Mouse (Mus musculus): ENCODE measurements around the gene Rpp40.
A peak's percentile ranks its signal among the peaks of the same experiment; 100 is the strongest.

The Rpp40 gene

DNA sequence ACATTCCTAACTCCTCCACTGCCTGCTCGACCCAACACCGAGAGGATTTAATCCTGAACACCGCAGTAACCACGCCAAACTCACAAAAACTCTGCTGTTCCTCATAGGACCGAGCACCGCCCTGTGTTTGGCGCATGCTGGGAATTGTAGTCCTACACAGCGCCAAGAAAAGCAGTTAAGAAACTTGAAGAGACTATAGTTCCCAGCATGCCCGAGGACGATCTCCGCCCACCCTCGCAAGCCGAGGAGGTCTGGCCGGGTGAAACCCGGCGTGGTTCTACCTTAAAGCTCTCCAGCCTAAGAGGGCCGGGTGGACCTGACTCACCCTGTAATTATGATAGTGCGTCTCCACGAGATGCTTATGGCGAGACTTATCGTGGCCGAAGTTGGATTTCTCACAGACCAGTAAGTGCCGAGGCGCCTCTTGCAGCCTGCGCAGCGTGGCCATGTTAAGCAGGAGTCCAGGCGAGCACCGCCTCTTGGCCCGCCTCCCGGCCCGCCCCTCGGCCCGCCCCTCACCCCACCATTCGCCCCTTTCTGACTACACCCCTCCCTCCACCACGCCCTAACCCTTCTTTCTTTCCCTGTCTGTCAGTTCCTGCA, at the start of gene Rpp40:
Gene Rpp40, minus strand, starts transcription at position 481 of the 603 bp plus-strand sequence.
- H3K9me3 ChIP-seq (ENCODE audit: low read length), result no peaks in the 10 kb centered on the region
- TF ChIP-seq POU5F1 (IDR thresholded peaks at IDR 0.05; ENCODE audit: borderline replicate concordance, low read length), result no peak
- no peak for TF ChIP-seq NANOG (IDR thresholded peaks at IDR 0.05; ENCODE audit: borderline replicate concordance, low read length)
- TF ChIP-seq CTCF (conservative IDR thresholded peaks at IDR 0.05; ENCODE audit: low read length), result no peak

DNA sequence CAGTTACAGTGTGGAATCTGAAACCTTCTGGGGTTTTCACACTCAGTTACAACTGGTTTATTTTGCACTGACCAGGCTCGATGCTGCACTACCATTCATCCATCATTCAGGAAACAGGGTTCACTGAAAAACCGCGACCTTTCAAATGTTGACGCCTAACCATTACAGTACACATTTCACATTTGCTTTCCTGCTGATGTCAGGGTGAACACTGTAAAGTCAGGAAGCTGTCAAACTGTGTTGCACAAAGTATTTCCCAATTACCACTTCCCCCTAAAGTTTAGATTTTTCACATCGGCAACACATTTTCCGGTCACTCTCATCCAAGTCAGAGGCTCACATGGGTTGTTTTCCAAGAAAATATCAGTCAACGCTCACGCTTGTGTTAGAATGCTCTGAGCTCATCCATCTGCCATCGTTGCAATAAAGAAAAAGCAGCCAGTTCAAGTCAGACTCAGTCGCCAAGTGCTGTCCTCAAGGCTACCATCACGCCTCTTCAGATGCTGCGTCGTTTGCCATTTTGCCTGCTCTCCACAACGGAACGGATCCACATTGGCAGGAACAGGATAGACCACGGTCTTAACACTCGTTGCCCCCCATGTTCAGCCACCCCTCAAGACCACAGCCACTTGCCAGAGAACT, 43.8 kb upstream of the Rpp40 start:
- Histone ChIP-seq H3K36me3 (ENCODE audit: insufficient read depth, low read length) (no peaks in the 10 kb centered on the region), H3K27me3 (ENCODE audit: insufficient read depth, low read length) (peaks cover 52% of the 10 kb centered on the region), H3K4me3 (replicated peaks; ENCODE audit: low read length) (no peak overlapping the region), H3K4me1 (replicated peaks; ENCODE audit: low read depth, low read length) (no peaks in the 10 kb centered on the region), H3K9me3 (ENCODE audit: low read length) (no peaks in the 10 kb centered on the region)
- TF ChIP-seq POU5F1 (IDR thresholded peaks at IDR 0.05; ENCODE audit: borderline replicate concordance, low read length) (no peak), NANOG (IDR thresholded peaks at IDR 0.05; ENCODE audit: borderline replicate concordance, low read length) (no peak), CTCF (conservative IDR thresholded peaks at IDR 0.05; ENCODE audit: low read length) (no peak)

More for the DNA sequence above, at the start of gene Rpp40:
- Histone ChIP-seq H3K4me1 (replicated peaks; ENCODE audit: low read depth, low read length) (peaks cover 13% of the 10 kb centered on the region), H3K4me3 (replicated peaks; ENCODE audit: low read length) (peak within 1 kb of the TSS; percentile 88), H3K27me3 (ENCODE audit: insufficient read depth, low read length) (no peaks in the 10 kb centered on the region; the same call in 1 of the 2 replicates), H3K36me3 (ENCODE audit: insufficient read depth, low read length) (peaks cover 37% of the 10 kb centered on the region)

DNA sequence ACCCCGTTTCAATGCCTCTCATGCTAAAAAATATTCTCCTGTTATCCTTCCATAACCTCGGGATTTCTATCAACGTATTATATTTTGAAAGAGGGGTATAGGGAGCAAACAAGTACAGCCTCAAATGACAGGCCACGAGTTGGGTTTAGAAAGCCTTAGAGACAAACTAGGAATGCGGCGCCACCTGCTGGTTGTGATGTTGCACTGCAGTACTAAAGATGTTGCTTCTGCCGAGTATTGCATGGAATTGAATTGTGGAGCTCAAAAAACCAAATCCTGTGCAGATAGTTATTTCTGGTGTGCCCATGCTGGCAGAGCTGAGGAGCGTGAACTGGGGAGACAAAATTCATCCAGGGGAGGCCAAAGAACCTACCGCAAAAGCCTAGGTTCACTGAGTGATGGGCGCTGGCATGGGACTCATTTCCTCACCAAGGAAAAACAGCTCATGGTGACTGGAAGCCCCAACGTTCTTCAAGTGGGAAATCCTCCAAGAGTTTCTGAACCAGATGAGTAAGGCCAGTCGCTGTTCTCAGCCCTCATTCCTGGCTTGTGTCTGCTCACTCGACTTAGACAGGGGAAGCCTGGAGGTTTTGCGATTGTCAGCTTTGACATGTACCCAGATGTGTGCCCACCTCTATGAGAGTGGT, 41.3 kb upstream of the Rpp40 start:
- Histone ChIP-seq H3K36me3 (ENCODE audit: insufficient read depth, low read length) (no peaks in the 10 kb centered on the region), H3K4me3 (replicated peaks; ENCODE audit: low read length) (no peak overlapping the region), H3K9me3 (ENCODE audit: low read length) (no peaks in the 10 kb centered on the region), H3K4me1 (replicated peaks; ENCODE audit: low read depth, low read length) (no peaks in the 10 kb centered on the region), H3K27me3 (ENCODE audit: insufficient read depth, low read length) (peaks cover 62% of the 10 kb centered on the region)
- TF ChIP-seq POU5F1 (IDR thresholded peaks at IDR 0.05; ENCODE audit: borderline replicate concordance, low read length) (no peak), NANOG (IDR thresholded peaks at IDR 0.05; ENCODE audit: borderline replicate concordance, low read length) (no peak), CTCF (conservative IDR thresholded peaks at IDR 0.05; ENCODE audit: low read length) (peak; percentile 93)

DNA sequence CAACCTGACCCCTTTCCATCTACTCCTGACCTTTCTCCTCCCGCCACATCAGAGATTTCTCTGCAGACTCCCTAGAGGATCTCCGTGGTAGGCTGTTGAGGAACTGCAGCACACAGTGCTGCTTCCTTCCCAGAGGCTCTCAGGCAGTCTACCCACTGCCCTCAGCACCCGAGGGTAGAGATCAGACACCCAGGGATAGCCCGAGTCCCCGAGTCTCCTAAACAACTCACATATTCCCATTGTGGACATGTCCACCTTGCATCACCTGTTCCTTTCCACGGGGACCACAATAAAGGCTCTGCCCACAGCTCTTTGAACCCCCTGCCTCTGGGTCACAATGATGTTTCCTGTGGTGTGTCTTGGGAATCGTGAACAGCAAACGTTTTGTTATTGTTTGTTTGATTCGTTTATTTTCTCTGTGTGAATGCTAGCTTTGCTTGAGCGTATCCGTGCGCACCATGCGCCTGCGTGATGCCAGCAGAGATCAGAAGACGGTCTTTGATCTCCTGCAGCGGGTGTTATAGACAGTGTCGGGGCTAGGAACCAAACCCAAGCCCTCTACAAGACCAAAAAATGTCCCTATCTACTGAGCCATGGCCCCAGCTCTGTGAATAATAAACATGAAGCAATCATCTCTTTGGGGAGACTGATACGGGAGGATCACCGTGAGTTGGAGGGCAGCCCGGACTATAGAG, 40.6 kb upstream of the Rpp40 start:
- TF ChIP-seq NANOG (IDR thresholded peaks at IDR 0.05; ENCODE audit: borderline replicate concordance, low read length) (no peak), CTCF (conservative IDR thresholded peaks at IDR 0.05; ENCODE audit: low read length) (no peak), POU5F1 (IDR thresholded peaks at IDR 0.05; ENCODE audit: borderline replicate concordance, low read length) (no peak)
- Histone ChIP-seq H3K27me3 (ENCODE audit: insufficient read depth, low read length) (peaks cover 63% of the 10 kb centered on the region), H3K36me3 (ENCODE audit: insufficient read depth, low read length) (no peaks in the 10 kb centered on the region), H3K9me3 (ENCODE audit: low read length) (no peaks in the 10 kb centered on the region), H3K4me3 (replicated peaks; ENCODE audit: low read length) (no peak overlapping the region), H3K4me1 (replicated peaks; ENCODE audit: low read depth, low read length) (no peaks in the 10 kb centered on the region)

DNA sequence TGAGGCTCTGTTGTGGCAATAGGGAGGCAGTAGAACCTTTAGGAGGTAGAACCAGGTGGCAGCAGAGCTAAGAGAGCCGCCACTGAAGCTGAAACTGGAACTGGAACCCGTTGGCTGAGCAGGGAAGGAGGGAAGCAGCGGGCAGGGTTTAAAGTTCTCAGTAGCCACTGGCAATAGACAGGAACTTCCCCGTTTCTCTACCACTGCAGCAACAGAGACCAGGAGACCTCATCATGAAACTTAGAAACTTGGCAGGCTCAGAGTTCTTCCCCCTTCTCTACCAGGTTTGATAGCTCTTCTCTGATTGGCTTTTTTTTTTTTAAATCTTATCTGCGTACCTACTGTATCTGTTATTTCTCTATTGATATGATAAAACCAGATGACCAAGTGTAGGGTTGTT, 34.8 kb upstream of the Rpp40 start:
- no peaks in the 10 kb centered on the region for H3K36me3 ChIP-seq (ENCODE audit: insufficient read depth, low read length)
- peaks cover 17% of the 10 kb centered on the region for H3K4me1 ChIP-seq (replicated peaks; ENCODE audit: low read depth, low read length)
- H3K27me3 ChIP-seq (ENCODE audit: insufficient read depth, low read length), result peaks cover 36% of the 10 kb centered on the region
- no peaks in the 10 kb centered on the region for H3K9me3 ChIP-seq (ENCODE audit: low read length)
- TF ChIP-seq NANOG (IDR thresholded peaks at IDR 0.05; ENCODE audit: borderline replicate concordance, low read length), result no peak
- TF ChIP-seq CTCF (conservative IDR thresholded peaks at IDR 0.05; ENCODE audit: low read length), result no peak
- TF ChIP-seq POU5F1 (IDR thresholded peaks at IDR 0.05; ENCODE audit: borderline replicate concordance, low read length), result no peak
- H3K4me3 ChIP-seq (replicated peaks; ENCODE audit: low read length), result no peak overlapping the region

DNA sequence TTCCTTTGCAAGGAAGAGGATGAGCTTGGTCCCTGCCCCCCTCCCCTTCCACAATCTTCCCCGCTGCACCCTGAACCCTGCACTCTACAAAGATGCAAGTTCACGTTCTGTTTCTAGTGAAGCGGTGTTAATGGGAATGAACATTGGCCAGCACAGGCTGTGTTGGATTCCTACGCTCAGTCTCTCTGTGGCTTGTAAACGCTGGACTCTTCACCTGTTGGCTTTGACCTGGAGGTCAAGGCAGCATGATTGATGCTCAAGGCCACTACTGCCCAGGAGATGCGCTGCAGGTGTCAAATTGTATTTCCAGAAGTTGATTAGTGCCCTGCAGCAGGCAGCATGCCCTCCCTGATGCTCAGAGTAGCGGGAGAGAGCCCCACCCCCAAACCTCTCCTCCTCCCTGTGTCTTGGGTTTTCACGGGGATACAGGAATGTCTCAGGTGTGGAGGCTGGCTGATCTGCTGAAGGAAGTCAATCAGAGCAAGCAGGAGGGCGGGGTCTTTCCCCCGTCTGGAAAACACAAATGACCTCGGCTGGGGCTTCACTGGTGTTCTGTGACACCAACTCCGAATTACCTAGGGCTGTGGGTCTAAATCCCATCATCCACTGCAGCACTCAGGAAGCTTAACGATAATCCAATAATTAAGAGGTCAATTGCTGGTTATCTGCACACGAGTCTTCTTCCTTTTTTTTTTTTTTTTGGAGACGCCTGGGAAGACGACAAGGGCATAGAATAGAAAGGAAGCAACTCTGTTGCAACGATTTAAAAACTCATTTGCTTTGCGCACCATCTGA, 33.9 kb upstream of the Rpp40 start:
- no peak for TF ChIP-seq POU5F1 (IDR thresholded peaks at IDR 0.05; ENCODE audit: borderline replicate concordance, low read length)
- no peak for TF ChIP-seq NANOG (IDR thresholded peaks at IDR 0.05; ENCODE audit: borderline replicate concordance, low read length)
- TF ChIP-seq CTCF (conservative IDR thresholded peaks at IDR 0.05; ENCODE audit: low read length), result no peak
- peaks cover 2% of the 10 kb centered on the region for H3K9me3 ChIP-seq (ENCODE audit: low read length)
- peaks cover 17% of the 10 kb centered on the region for H3K4me1 ChIP-seq (replicated peaks; ENCODE audit: low read depth, low read length)
- no peaks in the 10 kb centered on the region for H3K36me3 ChIP-seq (ENCODE audit: insufficient read depth, low read length)
- H3K27me3 ChIP-seq (ENCODE audit: insufficient read depth, low read length), result peaks cover 33% of the 10 kb centered on the region
- no peak overlapping the region for H3K4me3 ChIP-seq (replicated peaks; ENCODE audit: low read length)

DNA sequence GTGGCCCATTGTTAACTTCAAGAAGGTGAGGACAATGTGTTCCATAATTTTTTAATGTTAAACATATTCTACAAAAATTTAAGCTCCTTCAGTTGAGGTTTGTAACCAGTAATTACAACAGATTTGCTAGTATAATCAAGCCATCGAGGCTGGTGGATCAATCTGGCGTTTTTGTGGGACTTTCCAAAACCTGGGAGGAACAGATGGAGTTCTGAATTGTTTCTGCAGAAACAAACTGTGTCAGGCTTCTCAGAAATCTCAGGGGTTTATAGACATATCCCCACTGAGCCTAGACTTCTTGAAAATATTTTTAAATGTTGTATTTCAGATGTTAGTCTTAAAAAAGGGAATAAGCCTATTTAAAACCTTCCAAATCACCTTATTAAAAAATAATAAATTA, 31.8 kb upstream of the Rpp40 start:
- Histone ChIP-seq H3K36me3 (ENCODE audit: insufficient read depth, low read length) (no peaks in the 10 kb centered on the region), H3K4me3 (replicated peaks; ENCODE audit: low read length) (no peak overlapping the region), H3K9me3 (ENCODE audit: low read length) (peaks cover 13% of the 10 kb centered on the region), H3K27me3 (ENCODE audit: insufficient read depth, low read length) (peaks cover 24% of the 10 kb centered on the region), H3K4me1 (replicated peaks; ENCODE audit: low read depth, low read length) (peaks cover 17% of the 10 kb centered on the region)
- TF ChIP-seq POU5F1 (IDR thresholded peaks at IDR 0.05; ENCODE audit: borderline replicate concordance, low read length) (no peak), CTCF (conservative IDR thresholded peaks at IDR 0.05; ENCODE audit: low read length) (no peak), NANOG (IDR thresholded peaks at IDR 0.05; ENCODE audit: borderline replicate concordance, low read length) (no peak)
